Mouse (Mus musculus) C2C12 (cell line): Measurements from ENCODE around the gene Eef1akmt2. TPM values are rescaled to one million over a fixed set of nuclear protein-coding genes. Genes with fewer than 3 reads are reported as not detected.

Experiments
- H3K27me3 ChIP-seq: one replicate; pipeline ENCODE4 v1.6.1; 2011; ENCODE audit not compliant: control insufficient read depth, insufficient read depth, insufficient read length
- H3K36me3 ChIP-seq: one replicate; pipeline ENCODE4 v1.6.1; 2011; ENCODE audit not compliant: control insufficient read depth, insufficient read depth
- H3K4me3 ChIP-seq: one replicate; pipeline ENCODE4 v1.5.1; 2011; ENCODE audit warnings: mild to moderate bottlenecking, control low read depth; ENCODE audit not compliant: poor library complexity, insufficient read depth, severe bottlenecking
- H3K79me2 ChIP-seq: one replicate; pipeline ENCODE4 v1.6.1; 2011; ENCODE audit not compliant: control insufficient read depth, insufficient read depth
- H3K79me3 ChIP-seq: one replicate; pipeline ENCODE4 v1.6.1; 2011; ENCODE audit warnings: low read depth, control low read depth
- H3ac ChIP-seq: one replicate; pipeline ENCODE3; 2011; ENCODE audit warnings: low read depth; ENCODE audit not compliant: control insufficient read depth, insufficient read length
- CEBPB ChIP-seq: IDR thresholded peaks from one replicate; pipeline ENCODE4 v1.6.1; 2011; ENCODE audit warnings: low read depth, mild to moderate bottlenecking, control low read depth, moderate library complexity
- CTCF ChIP-seq: IDR thresholded peaks from one replicate; pipeline ENCODE4 v1.5.1; 2011; ENCODE audit not compliant: control insufficient read depth, insufficient read depth, insufficient read length
- FOSL1 ChIP-seq: IDR thresholded peaks from one replicate; pipeline ENCODE4 v1.8.0; 2011; ENCODE audit warnings: mild to moderate bottlenecking, low read length; ENCODE audit not compliant: poor library complexity, insufficient read depth, severe bottlenecking
- MAX ChIP-seq: IDR thresholded peaks from one replicate; pipeline ENCODE4 v1.6.1; 2011; ENCODE audit warnings: mild to moderate bottlenecking, control low read depth
- MYOD1 ChIP-seq: IDR thresholded peaks from one replicate; pipeline ENCODE4 v1.6.1; 2011; ENCODE audit warnings: low read depth; ENCODE audit not compliant: control insufficient read depth, insufficient read length
- MYOG ChIP-seq: IDR thresholded peaks from one replicate; pipeline ENCODE4 v1.6.1; 2011; ENCODE audit not compliant: control insufficient read depth, insufficient read length; ENCODE audit errors: extremely low read depth
- USF1 ChIP-seq: IDR thresholded peaks from one replicate; pipeline ENCODE4 v1.6.1; 2011; ENCODE audit warnings: low read depth, mild to moderate bottlenecking, control low read depth, moderate library complexity
- polyA plus RNA-seq: library from polyadenylated mRNA; unstranded; fragments of >200 nt; fragmentation: generic; extraction: Trizol; gene quantifications from one replicate; pipeline ENCODE4 v1.2.1, GENCODE M21; 2012; ENCODE audit warnings: missing spikeins

Eef1akmt2 gene
- polyA plus RNA-seq, 1 experiment = 17.1 TPM

DNA sequence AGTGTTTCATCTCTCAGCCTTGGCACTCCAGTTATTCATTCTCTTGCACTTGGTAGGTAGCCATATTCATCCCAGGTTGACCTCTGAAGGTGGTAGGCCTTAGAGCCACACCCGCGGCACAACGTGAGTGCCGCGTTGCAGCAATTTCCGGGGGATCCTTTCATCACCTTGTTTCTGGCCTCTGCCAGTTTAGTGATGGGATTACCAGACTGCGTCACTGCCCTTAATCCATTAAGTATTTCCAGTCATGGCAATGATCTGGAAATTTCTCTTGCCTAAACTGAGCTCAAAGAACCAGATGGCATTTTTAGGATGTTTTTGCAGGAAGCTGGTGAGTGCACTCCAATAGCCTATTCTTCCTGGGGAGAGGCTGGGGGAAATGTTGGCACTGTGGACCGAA lies 37.2 kb upstream of the Eef1akmt2 start:
- no peak overlapping the region for H3K4me3 ChIP-seq
- peaks cover 2% of the 10 kb centered on the region for H3K36me3 ChIP-seq
- H3K27me3 ChIP-seq = no peaks in the 10 kb centered on the region
- H3ac ChIP-seq = no peak overlapping the region
- no peaks in the 10 kb centered on the region for H3K79me3 ChIP-seq
- TF ChIP-seq MYOG = no peak
- no peak for TF ChIP-seq USF1
- TF ChIP-seq CEBPB = no peak
- TF ChIP-seq CTCF = no peak
- TF ChIP-seq MAX = no peak
- no peak for TF ChIP-seq MYOD1
- TF ChIP-seq FOSL1 = no peak
- H3K79me2 ChIP-seq = no peaks in the 10 kb centered on the region

DNA sequence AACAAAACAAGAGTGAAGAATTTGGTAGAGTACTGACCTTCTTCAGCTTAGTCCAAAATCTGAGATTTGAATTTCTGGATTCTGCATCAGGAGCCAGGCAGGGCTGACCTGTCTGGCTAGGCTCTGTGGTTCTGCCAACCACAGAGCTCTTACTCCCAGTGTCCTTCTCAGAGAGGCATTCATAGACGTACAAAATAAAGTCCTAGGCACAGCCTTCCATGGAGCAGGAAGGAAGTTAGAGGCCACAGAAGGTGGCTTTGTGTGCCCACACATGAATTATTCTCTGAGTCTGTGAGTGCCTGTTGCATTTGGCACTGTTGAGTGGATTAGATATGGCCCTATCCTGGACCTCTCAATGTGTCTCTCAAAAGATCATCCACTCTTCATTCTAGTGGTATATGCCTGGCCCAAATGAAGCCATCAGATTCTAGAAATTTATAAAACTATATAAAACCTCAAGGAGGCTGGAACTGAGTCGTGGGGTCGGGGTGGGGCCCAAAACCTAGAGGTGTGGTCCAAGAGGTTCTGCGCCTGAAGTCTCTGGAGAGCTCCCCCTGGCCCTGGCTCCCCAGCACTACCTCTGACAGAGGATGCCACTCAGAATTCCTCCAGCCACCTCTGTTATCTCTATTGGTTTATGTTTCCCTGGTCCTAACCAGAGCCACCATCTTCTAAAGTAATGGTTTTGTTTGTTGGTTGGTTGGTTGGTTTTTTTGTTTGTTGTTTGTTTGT lies 36.2 kb upstream of the Eef1akmt2 start:
- no peaks in the 10 kb centered on the region for H3K27me3 ChIP-seq
- no peaks in the 10 kb centered on the region for H3K79me2 ChIP-seq
- H3ac ChIP-seq = no peak overlapping the region
- TF ChIP-seq USF1 (no peak), CTCF (no peak), MYOD1 (no peak)
- no peaks in the 10 kb centered on the region for H3K79me3 ChIP-seq
- no peak overlapping the region for H3K4me3 ChIP-seq
- H3K36me3 ChIP-seq = peaks cover 9% of the 10 kb centered on the region

DNA sequence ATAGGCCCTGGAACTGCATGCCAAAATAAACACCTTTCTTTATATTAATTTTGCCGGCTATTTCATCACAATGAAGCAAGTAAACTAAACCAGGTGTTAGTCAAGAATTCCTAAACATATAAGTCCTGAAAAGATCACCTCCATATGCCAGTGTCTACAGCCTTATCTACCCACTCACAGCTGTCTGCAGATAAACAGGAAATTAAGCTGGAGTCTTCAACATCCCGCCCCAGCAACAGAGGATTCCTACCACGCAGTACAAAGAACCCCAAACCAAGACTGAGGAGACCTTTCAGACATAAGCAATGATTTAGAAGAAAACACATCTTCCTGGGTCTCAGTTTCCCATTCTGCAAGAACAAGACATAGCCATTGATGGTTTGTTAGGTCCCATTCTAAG lies 35.6 kb upstream of the Eef1akmt2 start:
- Histone ChIP-seq H3ac (no peak overlapping the region), H3K36me3 (peaks cover 15% of the 10 kb centered on the region), H3K4me3 (no peak overlapping the region), H3K27me3 (no peaks in the 10 kb centered on the region), H3K79me2 (no peaks in the 10 kb centered on the region), H3K79me3 (no peaks in the 10 kb centered on the region)
- TF ChIP-seq CTCF (no peak), FOSL1 (no peak), MYOD1 (no peak), CEBPB (no peak), MAX (no peak), USF1 (no peak), MYOG (no peak)

GRCm38 (mm10) chr7:132887019-132887804 lies 34.7 kb upstream of the Eef1akmt2 start:
- Histone ChIP-seq H3K4me3 (no peak overlapping the region), H3K36me3 (peaks cover 19% of the 10 kb centered on the region), H3K27me3 (no peaks in the 10 kb centered on the region), H3K79me2 (no peaks in the 10 kb centered on the region), H3K79me3 (no peaks in the 10 kb centered on the region), H3ac (no peak overlapping the region)
- TF ChIP-seq MYOG = no peak
- TF ChIP-seq CEBPB = no peak
- TF ChIP-seq MYOD1 = no peak
- no peak for TF ChIP-seq USF1
- TF ChIP-seq MAX = no peak
- TF ChIP-seq FOSL1 = no peak
- TF ChIP-seq CTCF = no peak

- peaks cover 30% of the 10 kb centered on the region for H3K36me3 ChIP-seq
- H3K4me3 ChIP-seq = no peak overlapping the region
- H3K79me2 ChIP-seq = no peaks in the 10 kb centered on the region
- H3K27me3 ChIP-seq = no peaks in the 10 kb centered on the region
- H3K79me3 ChIP-seq = no peaks in the 10 kb centered on the region
- TF ChIP-seq MYOD1 = no peak
- TF ChIP-seq CTCF = no peak
- no peak for TF ChIP-seq CEBPB
- no peak for TF ChIP-seq MAX
- no peak for TF ChIP-seq USF1
- TF ChIP-seq MYOG = no peak
- no peak for TF ChIP-seq FOSL1
- H3ac ChIP-seq = no peak overlapping the region
Measured at GRCm38 (mm10) chr7:132884031-132884430, 31.6 kb upstream of the Eef1akmt2 start.

GRCm38 (mm10) chr7:132882343-132882742 lies 29.9 kb upstream of the Eef1akmt2 start:
- H3K27me3 ChIP-seq = no peaks in the 10 kb centered on the region
- H3K4me3 ChIP-seq = no peak overlapping the region
- no peaks in the 10 kb centered on the region for H3K79me2 ChIP-seq
- no peaks in the 10 kb centered on the region for H3K79me3 ChIP-seq
- peaks cover 32% of the 10 kb centered on the region for H3K36me3 ChIP-seq
- TF ChIP-seq MYOD1 (no peak), MAX (no peak), FOSL1 (no peak)
- no peak overlapping the region for H3ac ChIP-seq
